Mouse (Mus musculus): ENCODE results near the gene Dapp1. TPM values are rescaled to one million over a fixed set of nuclear protein-coding genes. Genes with fewer than 3 reads are reported as not detected.
"Not testable (repeated sequence)": the region's sequence is repeated elsewhere in the genome, so short reads cannot be mapped to it uniquely, and the experiment has no call there.

The Dapp1 gene
- polyA plus RNA-seq, 1 experiment from 2014 or later = 1.2 TPM

- 83% methylated on average over 3 of the region's 3 CpGs for WGBS
- no peak overlapping the region for H3K9ac ChIP-seq (replicated peaks)
- no peaks in the 10 kb centered on the region for H3K27me3 ChIP-seq
- ATAC-seq = no peak
- H3K4me3 ChIP-seq (replicated peaks) = no peak overlapping the region
- peaks cover 14% of the 10 kb centered on the region for H3K4me1 ChIP-seq (replicated peaks)
- H3K27ac ChIP-seq = no peak overlapping the region
- no peaks in the 10 kb centered on the region for H3K9me3 ChIP-seq
- H3K36me3 ChIP-seq = peaks cover 22% of the 10 kb centered on the region
- H3K4me2 ChIP-seq (replicated peaks) = no peak overlapping the region
These were observed 47.4 kb downstream of the Dapp1 start for GRCm38 (mm10) chr3:137933986-137934385.

- no peak overlapping the region for H3K4me3 ChIP-seq (replicated peaks)
- H3K4me2 ChIP-seq (replicated peaks) = no peak overlapping the region
- peaks cover 31% of the 10 kb centered on the region for H3K36me3 ChIP-seq
- H3K27ac ChIP-seq = no peak overlapping the region
- no peak overlapping the region for H3K9ac ChIP-seq (replicated peaks)
- ATAC-seq = no peak
- H3K27me3 ChIP-seq = no peaks in the 10 kb centered on the region
- peaks cover 14% of the 10 kb centered on the region for H3K4me1 ChIP-seq (replicated peaks)
- 78% methylated on average over 7 of the region's 7 CpGs for WGBS
- no peaks in the 10 kb centered on the region for H3K9me3 ChIP-seq
These were observed 48.6 kb downstream of the Dapp1 start for GRCm38 (mm10) chr3:137932748-137933147.

GRCm38 (mm10) chr3:137929940-137930339 is 51.4 kb downstream of the Dapp1 start:
- Histone ChIP-seq H3K4me2 (replicated peaks) (no peak overlapping the region), H3K27ac (no peak overlapping the region), H3K9me3 (no peaks in the 10 kb centered on the region), H3K9ac (replicated peaks) (no peak overlapping the region), H3K36me3 (peaks cover 54% of the 10 kb centered on the region), H3K4me3 (replicated peaks) (no peak overlapping the region), H3K4me1 (replicated peaks) (no peaks in the 10 kb centered on the region), H3K27me3 (no peaks in the 10 kb centered on the region)
- ATAC-seq = no peak
- WGBS = 92% methylated on average over 3 of the region's 3 CpGs

- H3K27me3 ChIP-seq = no peaks in the 10 kb centered on the region
- H3K9ac ChIP-seq (replicated peaks) = no peak overlapping the region
- H3K9me3 ChIP-seq = no peaks in the 10 kb centered on the region
- H3K4me1 ChIP-seq (replicated peaks) = no peaks in the 10 kb centered on the region
- H3K4me3 ChIP-seq (replicated peaks) = no peak overlapping the region
- no peak for ATAC-seq
- H3K4me2 ChIP-seq (replicated peaks) = no peak overlapping the region
- H3K27ac ChIP-seq = no peak overlapping the region
- 93% methylated on average over 4 of the region's 4 CpGs for WGBS
- H3K36me3 ChIP-seq = peaks cover 68% of the 10 kb centered on the region
These were observed 54.3 kb downstream of the Dapp1 start for GRCm38 (mm10) chr3:137927010-137927409.

- H3K27ac ChIP-seq = no peak overlapping the region
- H3K4me2 ChIP-seq (replicated peaks) = no peak overlapping the region
- no peaks in the 10 kb centered on the region for H3K27me3 ChIP-seq
- no peak overlapping the region for H3K9ac ChIP-seq (replicated peaks)
- H3K9me3 ChIP-seq = no peaks in the 10 kb centered on the region
- H3K4me3 ChIP-seq (replicated peaks) = no peak overlapping the region
- H3K4me1 ChIP-seq (replicated peaks) = peaks cover 20% of the 10 kb centered on the region
- ATAC-seq = no peak
- peaks cover 30% of the 10 kb centered on the region for H3K36me3 ChIP-seq
- 97% methylated on average over 4 of the region's 4 CpGs for WGBS
These were observed 60.8 kb downstream of the Dapp1 start for GRCm38 (mm10) chr3:137920594-137920993.

- 95% methylated on average over 7 of the region's 7 CpGs for WGBS
- Histone ChIP-seq H3K27ac (no peak overlapping the region), H3K4me2 (replicated peaks) (peak overlapping the region; percentile 85), H3K27me3 (no peaks in the 10 kb centered on the region), H3K9me3 (no peaks in the 10 kb centered on the region), H3K9ac (replicated peaks) (peak overlapping the region; percentile 78), H3K4me3 (replicated peaks) (peak overlapping the region; percentile 82), H3K4me1 (replicated peaks) (peaks cover 20% of the 10 kb centered on the region), H3K36me3 (peaks cover 25% of the 10 kb centered on the region)
- no peak for ATAC-seq
These were observed 61.9 kb downstream of the Dapp1 start for GRCm38 (mm10) chr3:137919398-137919797.

GRCm38 (mm10) chr3:137918932-137919311 is 62.4 kb downstream of the Dapp1 start:
- H3K4me1 ChIP-seq (replicated peaks) = peaks cover 20% of the 10 kb centered on the region
- peaks cover 22% of the 10 kb centered on the region for H3K36me3 ChIP-seq
- 22% methylated on average over 6 of the region's 6 CpGs for WGBS

GRCm38 (mm10) chr3:137918172-137918931 is 63.0 kb downstream of the Dapp1 start, which contains the start of gene Lamtor3:
TSS of gene Lamtor3 (plus strand) at chr3:137918506.
- Histone ChIP-seq H3K27ac (peak within 1 kb of the TSS; percentile 89), H3K27me3 (no peaks in the 10 kb centered on the region), H3K9me3 (no peaks in the 10 kb centered on the region), H3K9ac (replicated peaks) (peak within 1 kb of the TSS; percentile 78), H3K4me1 (replicated peaks) (peaks cover 20% of the 10 kb centered on the region), H3K36me3 (peaks cover 16% of the 10 kb centered on the region), H3K4me3 (replicated peaks) (peak within 1 kb of the TSS; percentile 82), H3K4me2 (replicated peaks) (peak within 1 kb of the TSS; percentile 85)
- WGBS = under 1% methylated on average over 47 of the region's 47 CpGs
- ATAC-seq = peak; percentile 95

More at GRCm38 (mm10) chr3:137918932-137919311, 62.4 kb downstream of the Dapp1 start:
- Histone ChIP-seq H3K4me3 (replicated peaks) (peak overlapping the region; percentile 82), H3K4me2 (replicated peaks) (peak overlapping the region; percentile 85), H3K9ac (replicated peaks) (peak overlapping the region; percentile 78), H3K27ac (peak overlapping the region; percentile 81; the same call in 1 of the 2 replicates), H3K27me3 (no peaks in the 10 kb centered on the region), H3K9me3 (no peaks in the 10 kb centered on the region)
- no peak; the same call in none of the 2 replicates for ATAC-seq

GRCm38 (mm10) chr3:137917694-137918171 is 63.6 kb downstream of the Dapp1 start:
- peak overlapping the region; percentile 62 for H3K9ac ChIP-seq (replicated peaks)
- H3K4me2 ChIP-seq (replicated peaks) = peak overlapping the region; percentile 85
- WGBS = 5% methylated on average over 12 of the region's 12 CpGs
- peaks cover 16% of the 10 kb centered on the region for H3K36me3 ChIP-seq
- H3K27ac ChIP-seq = peak overlapping the region; percentile 89
- ATAC-seq = peak; percentile 42
- H3K4me1 ChIP-seq (replicated peaks) = peaks cover 20% of the 10 kb centered on the region
- H3K9me3 ChIP-seq = no peaks in the 10 kb centered on the region
- no peaks in the 10 kb centered on the region for H3K27me3 ChIP-seq
- peak overlapping the region; percentile 82 for H3K4me3 ChIP-seq (replicated peaks)

- not testable (repeated sequence) for ATAC-seq; H3K9ac ChIP-seq (replicated peaks); H3K27me3 ChIP-seq; H3K4me3 ChIP-seq (replicated peaks); H3K4me2 ChIP-seq (replicated peaks); H3K36me3 ChIP-seq; H3K27ac ChIP-seq; H3K9me3 ChIP-seq
- 80% methylated on average over 1 of the region's 1 CpGs for WGBS
- peaks cover 18% of the 10 kb centered on the region for H3K4me1 ChIP-seq (replicated peaks)
These were observed 66.8 kb downstream of the Dapp1 start for GRCm38 (mm10) chr3:137914567-137914966.

GRCm38 (mm10) chr3:137913093-137913492 is 68.3 kb downstream of the Dapp1 start:
- 74% methylated on average over 2 of the region's 2 CpGs for WGBS
- no peak for ATAC-seq

GRCm38 (mm10) chr3:137900149-137900548 is 81.2 kb downstream of the Dapp1 start:
- 72% methylated on average over 10 of the region's 10 CpGs for WGBS
- Histone ChIP-seq H3K27ac (no peak overlapping the region), H3K9me3 (no peaks in the 10 kb centered on the region), H3K36me3 (peaks cover 31% of the 10 kb centered on the region), H3K4me3 (replicated peaks) (no peak overlapping the region), H3K4me2 (replicated peaks) (no peak overlapping the region), H3K4me1 (replicated peaks) (no peaks in the 10 kb centered on the region), H3K27me3 (no peaks in the 10 kb centered on the region), H3K9ac (replicated peaks) (no peak overlapping the region)
- ATAC-seq = no peak

More at GRCm38 (mm10) chr3:137913093-137913492, 68.3 kb downstream of the Dapp1 start:
- Histone ChIP-seq H3K9me3 (no peaks in the 10 kb centered on the region), H3K9ac (replicated peaks) (no peak overlapping the region), H3K36me3 (peaks cover 8% of the 10 kb centered on the region), H3K4me1 (replicated peaks) (peaks cover 10% of the 10 kb centered on the region), H3K27ac (no peak overlapping the region), H3K4me2 (replicated peaks) (no peak overlapping the region), H3K4me3 (replicated peaks) (no peak overlapping the region), H3K27me3 (no peaks in the 10 kb centered on the region)

Data from midbrain, embryonic 13.5 days (tissue).